Mouse (Mus musculus) urinary bladder, postnatal 10 days (tissue): ENCODE measurements around the gene Slc35f1.
"Not testable (repeated sequence)": the region's sequence is repeated elsewhere in the genome, so short reads cannot be mapped to it uniquely, and the experiment has no call there.

Experiments
- DNase-seq: peaks from one replicate; pipeline ENCODE4 v3.0.0; 2022; ENCODE audit warnings: low spot score

Gene Slc35f1

DNA sequence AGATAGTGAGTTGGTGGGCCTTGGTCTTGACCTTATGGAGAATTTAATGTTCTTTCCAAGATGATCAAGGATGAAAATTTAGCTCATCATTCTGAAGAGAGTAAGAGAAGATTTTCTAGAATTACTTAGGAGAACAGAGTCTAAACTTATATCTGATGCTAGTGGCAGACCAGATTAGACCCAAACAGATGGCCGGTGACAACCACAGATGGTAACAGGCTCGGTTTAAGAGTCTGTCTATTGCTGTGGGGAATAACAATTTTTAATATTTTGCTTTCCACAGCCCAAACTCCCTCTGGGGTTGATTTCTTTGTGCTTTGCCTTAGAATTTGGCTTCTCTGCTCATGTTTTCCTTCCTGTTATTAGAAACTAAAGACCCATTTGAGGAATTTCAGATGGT is 96.7 kb downstream of the Slc35f1 start:
- DNase-seq, result no peak

DNA sequence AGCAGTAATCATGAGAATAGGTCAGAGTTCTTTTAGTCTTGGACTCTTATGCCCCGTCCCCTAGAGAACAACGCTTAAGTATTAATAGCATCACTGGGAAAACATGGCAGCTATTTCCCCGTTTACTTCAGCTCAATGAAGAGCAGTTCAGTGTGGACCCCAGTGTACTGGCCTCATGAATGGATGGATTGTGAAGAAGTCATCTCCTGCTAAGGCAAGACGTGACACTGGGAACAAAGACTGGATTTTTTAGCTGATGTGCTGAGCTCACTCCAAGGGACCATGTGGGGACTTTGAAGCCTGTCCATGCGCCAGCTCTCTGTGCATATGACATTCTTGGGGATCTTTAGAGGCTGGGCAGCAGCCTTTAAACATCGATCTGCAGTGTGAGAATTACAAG is 101.2 kb downstream of the Slc35f1 start:
- DNase-seq, result no peak

DNA sequence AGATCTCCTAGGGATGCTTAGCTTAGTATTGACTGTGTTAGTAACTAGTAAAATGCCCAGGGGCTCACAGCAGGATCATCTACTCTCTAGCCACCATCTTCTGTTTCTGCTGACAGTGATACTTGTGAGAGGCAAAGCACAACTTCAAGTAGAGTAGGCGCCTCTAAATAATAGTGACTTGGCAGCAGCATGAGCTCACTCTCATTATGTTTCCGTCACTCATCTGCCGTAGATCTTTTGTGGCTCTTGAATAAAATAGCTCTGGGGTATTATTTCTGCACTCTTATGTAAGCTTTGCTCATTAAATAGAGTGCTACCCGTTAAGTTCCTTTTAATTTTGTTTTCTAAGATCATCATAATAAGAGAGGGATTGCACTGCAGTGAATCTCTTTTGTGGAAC is 107.1 kb downstream of the Slc35f1 start:
- no peak for DNase-seq

DNA sequence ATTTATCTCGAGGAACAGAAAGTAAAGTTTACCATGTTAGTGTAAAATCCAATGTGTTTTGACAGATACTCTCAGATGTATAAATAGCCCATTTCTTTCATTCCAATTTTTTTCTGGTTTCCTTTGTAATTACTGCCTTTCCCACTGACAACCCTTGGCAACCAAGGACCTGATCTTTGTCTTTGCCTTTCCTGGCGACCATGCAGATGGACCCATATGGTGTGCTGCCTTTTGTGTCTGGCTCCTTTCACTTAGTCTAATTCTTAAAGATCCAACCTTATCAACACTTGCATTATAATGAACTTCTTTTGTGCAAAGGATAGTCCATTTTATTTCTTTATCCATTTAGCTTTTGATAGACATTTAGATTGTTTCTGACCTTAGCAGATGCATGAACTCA is 117.5 kb downstream of the Slc35f1 start:
- DNase-seq, result no peak

DNA sequence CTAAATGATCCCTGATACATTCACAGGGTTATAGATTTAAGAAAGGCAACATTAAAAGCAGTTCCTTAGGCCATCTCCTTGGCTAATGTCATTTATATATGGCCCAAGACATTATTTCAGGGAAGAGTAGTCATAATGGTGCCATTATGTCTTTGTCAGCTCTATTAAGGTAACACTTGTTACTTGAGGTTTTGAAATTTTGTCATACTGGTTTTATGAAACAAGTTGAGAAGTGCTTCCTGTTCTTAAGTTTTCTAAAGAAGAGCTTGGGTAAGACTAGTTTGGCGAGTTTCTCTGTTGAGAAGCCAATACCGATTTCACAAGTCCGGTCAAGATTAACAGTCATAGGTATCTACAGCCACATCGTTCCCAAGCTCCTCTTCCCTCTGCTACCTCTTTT is 122.5 kb downstream of the Slc35f1 start:
- no peak for DNase-seq

DNA sequence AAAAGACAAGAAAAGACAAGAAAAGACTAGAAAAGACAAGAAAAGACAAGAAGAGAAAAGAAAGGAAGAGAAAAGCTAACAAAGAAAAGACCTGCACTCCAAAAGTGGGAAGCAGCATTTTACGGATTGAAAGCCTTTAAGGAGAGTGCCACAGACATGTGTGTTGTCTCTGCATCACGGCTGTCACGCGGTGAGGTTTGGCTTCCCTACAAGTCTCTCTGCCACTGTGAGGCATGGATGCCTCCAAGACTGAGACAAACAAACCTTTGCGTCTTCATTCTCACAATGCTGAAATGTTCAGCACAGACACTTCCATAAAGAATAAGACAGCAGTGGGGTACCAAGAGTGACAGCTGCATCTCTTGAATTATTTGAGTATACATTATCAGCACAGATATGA is 124.0 kb downstream of the Slc35f1 start:
- no peak for DNase-seq

DNA sequence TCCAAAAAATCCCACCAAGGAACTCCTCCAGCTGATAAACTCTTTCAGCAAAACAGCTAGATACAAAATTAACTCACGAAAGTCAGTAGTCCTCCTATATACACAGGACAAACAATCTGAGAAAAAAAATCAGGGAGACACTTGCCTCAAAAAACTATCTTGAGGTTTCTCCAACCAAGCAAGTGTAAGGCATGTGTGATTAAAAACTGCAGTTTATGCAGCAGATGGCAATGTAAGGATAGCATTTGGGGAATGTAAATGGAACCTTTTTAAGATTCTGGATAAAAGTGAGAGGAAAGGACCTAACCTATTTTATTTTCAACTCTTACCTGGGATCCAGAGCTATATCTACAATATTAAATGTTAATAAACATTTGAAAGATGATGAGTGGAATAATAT is 129.3 kb downstream of the Slc35f1 start:
- DNase-seq, result no peak

DNA sequence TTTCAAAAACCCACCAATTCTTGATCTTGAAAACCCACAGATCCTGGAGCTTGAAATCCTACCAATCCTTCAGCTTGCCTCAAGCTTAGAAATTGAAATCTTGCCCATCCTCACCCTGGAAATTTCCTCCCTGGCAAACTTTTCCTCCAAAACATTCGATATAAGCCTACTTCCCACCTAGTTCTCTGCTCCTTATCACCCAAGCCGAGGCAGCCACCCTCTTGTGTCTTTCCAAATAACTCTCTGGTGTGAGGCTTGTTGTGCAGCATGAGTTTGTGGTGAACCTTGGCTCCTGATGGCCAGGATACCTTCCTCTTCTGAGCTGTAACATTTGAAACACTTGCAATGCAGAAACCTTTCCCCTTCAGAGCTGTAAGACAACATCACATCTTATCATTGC is 132.6 kb downstream of the Slc35f1 start:
- no peak for DNase-seq

DNA sequence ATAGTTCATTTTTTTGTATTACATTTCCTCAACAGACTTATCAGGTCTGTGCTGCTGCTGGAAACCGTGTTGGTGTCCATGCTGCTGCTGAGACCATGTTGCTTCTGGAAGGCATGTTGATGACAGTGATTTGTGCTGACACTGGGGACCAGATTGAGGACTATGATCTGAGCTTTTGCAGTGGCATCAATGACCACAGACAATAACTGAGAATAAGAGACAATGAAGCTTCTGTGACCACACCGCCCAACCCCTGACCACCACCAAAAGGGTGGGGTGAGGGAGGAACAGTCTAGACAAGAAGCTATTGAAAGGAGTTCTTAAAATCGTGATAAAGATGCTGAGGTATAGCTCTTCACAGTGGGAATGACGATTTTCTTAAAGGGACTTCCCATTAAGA is 135.4 kb downstream of the Slc35f1 start:
- no peak for DNase-seq

DNA sequence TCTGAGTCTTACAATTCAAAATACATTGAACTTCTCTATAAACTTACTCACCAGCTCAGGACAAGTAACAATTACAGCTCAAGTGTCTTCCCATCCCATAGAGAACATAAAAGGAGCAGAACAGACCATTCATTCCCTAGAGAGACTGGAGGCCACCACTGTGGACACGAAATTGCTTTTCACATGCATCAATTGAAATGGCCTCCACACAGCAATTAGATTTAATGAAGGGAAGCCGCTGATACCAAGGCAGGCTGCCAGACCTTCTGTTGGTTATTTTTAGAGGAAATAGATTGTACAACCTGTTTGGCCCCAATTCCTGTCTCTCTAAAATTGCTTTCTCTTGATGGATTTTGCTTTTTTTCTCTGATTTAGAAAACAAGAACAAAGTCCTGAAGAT is 150.5 kb downstream of the Slc35f1 start:
- no peak for DNase-seq

DNA sequence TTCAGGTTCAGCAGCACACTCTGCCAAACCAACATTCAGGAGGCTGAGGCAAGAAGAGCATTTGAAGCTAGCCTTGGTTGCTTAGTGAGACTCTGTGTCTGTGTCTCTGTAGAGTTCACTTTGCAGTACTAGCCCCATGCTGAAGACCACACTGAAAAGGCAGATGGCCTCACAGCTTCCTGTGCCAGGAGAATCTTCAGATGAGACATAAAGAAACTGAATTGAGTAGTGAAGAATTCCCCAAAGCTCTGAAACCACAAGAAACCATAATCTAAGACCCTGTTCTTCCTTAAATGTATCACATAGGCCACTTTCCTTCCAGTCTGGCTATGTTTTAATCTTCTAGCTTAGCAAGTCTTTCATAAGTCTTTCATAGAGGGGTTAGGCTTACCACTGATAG is 161.7 kb downstream of the Slc35f1 start:
- DNase-seq, result no peak

DNA sequence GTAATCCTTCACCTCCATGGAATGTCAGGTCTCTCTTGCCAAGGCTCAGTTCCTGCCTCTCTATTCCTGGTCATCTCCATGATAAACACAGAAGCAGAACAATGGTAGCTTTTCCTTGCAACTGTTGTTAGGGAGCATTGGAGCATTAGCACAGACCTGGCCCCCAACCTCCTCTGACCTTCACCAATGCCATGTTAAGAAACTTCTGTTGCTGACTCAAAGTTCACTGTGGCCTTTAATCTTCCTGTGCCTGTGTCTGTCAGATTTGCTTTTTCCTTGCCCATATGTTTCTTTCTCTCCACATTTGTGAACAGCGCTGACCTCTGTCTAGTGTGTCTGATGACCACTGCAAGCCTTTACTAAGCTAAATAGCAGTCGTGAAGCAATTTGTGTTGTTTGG is 170.5 kb downstream of the Slc35f1 start:
- DNase-seq, result no peak

DNA sequence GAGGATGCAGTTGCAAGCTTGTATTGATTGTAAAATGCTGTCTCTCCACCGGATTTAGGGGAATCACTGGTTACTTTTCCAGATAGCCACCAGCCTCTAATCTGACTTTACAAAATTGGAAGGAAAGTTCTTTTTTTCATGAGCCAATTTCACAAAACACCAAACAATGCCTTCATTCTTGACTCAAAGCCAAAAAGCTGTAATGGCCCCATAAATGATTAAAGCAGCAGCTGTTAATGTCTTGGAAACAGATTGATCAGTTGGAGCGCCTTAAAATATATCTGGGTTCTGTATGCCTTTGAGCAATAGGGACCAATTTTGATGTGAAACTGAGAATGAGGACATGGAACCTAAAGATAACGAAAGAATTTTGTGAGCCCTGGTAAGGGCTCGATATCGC is 174.6 kb downstream of the Slc35f1 start:
- DNase-seq, result no peak

DNA sequence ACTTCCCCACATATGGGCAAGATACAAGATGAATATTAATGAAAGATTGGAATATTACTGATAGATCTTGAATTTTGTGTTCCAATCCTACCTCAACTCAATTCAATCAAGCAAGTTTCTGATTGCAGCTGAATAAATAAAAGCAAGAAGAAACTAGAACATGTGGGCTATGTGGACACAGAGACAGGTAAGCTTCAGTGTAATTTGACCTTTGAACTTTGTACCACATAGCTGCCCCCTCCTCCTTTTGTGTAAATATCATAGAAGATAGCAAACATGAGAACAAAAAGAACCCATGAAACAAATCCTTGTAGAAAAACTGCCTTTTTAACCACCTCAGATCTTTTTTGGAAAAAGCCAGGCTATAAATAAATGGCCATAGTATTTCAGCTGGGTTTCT is 180.8 kb downstream of the Slc35f1 start:
- no peak for DNase-seq

DNA sequence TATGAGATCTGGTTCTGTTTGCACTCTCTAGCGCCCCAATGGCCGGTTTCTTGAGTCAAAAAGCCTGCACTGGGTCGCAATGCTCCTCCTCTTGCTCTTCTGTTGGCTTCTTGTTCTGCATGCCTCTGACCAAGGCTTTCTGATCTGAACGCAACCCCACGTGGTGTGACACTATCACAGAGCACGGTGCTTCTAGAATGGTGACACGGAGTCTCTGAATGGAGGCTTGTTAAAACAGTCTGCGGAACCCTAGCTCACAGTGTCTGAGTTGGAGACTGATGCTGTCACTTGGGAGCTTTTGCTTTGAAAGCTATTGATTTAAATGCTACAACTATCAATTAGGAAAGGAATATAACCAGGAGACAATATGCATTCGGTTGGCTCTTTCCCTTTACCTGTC is 183.8 kb downstream of the Slc35f1 start:
- no peak for DNase-seq

DNA sequence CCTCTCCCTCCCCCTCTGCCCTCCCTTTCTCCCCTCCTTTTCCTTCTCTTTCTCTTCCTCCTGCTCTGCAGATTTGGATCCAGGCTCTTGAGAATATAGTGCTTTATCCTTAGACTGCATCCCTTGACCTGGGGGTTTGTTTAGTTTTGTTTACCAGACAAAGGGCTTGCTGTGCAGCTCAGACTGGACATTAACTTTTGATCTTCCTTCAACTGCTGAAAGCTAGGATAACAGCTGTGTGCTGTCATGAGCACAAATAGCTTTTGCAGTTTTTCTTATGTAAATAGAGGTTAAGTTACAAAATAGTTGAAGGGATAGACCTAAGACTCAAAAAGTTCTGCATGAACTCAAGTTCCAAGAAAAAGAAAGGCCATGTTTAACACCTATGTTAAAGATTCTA is 184.4 kb downstream of the Slc35f1 start:
- DNase-seq, result no peak

DNA sequence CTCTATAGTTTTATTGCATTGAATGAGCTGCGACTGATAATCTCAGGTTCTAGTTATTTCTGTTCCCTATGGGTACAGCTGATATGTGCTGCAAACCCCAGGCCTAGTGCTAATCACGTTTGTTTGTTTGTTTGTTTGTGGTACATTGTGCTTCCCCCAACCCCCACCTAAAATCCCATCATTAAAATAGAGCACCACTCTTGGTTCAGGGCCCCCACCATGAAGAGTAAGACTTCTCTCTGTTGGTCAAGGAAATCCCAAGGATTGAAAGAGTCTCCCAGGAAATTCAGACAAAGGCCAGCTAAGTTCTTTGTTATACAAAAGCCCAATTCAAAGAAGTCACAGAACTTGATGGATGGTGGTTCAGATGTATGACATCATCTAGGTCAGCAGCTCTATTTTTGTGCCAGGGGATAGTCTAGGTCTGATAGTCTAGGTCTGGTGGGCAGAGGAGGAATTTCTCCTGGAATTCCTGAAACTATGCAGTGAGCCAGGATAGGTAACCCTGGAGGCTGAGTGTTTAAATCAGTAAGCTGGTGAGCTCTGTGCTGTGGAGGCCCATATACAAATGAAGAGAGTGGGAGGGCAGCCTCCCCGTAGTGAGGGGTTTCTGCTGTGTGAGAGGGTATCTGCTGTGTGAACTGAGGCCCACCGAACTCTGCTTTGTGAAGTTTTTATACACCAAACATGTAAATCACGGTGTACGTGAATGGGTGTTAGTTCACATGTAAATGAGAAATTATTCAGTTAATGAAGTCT is 187.1 kb downstream of the Slc35f1 start:
- DNase-seq, result no peak

DNA sequence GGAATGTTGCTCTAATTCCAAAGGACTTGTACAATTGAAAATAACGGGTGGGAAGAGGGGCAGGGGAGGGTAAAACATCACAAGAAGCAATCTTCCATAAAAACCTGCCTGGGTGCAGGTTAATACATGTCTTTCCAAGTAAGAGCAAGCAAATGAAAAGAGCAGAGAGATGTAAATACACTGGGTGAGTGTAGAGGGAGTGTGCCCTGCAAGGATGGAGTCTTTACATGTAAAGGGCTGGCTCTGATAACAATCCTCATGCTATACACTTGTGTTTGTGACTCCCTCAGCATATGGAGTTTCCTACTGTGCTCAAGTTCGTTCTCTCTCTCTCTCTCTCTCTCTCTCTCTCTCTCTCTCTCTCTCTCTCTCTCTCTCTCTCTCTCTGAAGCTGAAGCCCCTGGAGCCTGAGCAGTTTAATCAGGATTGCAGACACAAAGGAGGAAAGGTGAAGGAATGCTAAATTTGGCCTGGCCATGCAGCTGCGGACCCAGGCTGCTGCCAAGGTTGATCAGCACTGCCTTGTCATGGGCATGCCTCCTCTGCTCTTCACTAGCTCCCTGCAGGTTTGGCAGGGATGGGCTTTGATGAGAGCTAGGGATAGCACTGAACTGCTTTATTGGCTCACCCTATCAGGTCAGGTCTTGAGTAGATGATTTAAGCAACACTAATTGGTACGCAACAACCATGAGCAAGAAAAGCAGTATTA is 187.9 kb downstream of the Slc35f1 start:
- no peak for DNase-seq

DNA sequence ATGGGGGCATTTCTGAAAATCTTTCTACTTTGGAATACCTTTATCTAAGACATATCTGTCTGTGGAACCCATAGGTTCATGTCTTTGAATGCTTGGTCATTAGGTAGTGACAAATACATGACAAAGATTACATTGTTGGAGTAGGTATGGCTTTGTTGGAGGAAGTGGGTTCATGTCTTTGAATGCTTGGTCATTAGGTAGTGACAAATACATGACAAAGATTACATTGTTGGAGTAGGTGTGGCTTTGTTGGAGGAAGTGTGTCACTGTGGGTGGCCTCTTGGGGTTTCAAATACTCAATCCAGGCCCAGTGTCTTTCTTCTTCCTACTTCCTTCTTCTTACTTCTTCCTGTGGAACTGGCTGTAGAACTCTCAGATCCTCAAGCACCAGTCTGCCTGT is 206.4 kb downstream of the Slc35f1 start:
- not testable (repeated sequence) for DNase-seq

DNA sequence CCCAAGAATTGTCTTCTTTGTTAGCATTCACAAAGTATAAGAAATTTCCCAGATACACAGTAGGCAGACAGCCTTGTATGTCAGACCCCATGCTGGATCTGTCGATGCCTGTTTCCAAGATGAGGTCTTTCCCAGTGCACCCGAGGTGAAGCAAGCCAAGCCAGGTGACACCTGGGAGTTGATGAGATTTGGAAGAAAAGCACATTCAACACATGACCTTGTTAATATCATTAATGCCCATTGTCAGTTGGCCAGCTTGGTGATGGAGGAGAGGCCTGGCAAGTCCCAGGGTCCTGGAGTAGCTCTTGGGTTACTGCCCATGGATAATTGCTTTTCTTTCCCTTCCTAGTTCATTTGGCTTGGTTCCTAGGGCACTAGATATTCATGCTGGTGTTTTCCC is 214.6 kb downstream of the Slc35f1 start:
- DNase-seq, result no peak

DNA sequence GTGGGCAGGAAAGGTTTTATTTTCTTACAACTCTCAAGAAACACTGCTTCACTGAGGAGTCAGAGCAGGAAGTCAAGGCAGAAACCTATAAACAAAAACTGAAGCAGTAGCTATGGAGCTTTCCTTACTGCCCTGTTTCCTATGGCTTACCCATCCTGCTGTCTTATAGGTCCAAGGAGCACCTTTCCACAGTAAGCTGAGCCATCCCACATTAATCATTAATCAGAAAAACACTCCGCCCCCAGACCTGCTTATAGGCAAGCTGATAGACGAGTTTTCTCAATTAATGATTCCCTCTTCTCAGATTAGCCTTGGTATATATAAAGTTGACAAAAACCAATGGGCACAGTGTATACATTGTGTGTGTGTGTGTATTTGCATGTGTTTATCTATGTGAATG is 221.4 kb downstream of the Slc35f1 start:
- DNase-seq, result no peak

DNA sequence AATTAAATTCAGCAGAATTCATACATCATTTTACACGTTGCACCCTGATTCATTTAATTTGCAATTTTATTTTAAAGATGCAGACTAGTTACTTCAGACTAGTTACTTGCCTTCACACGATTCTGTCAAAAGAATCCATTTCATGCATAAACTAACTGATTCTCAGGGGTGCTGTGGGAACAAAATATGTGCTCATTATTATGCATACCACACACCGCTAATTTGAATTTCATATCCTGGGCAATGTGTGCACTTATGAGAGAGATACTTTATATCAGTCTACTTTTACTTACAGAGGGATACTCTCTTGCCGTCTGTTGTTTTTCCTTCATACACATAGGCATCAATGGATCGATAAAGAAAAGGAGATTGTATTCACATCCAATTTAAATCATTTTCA is 228.4 kb downstream of the Slc35f1 start:
- no peak for DNase-seq

DNA sequence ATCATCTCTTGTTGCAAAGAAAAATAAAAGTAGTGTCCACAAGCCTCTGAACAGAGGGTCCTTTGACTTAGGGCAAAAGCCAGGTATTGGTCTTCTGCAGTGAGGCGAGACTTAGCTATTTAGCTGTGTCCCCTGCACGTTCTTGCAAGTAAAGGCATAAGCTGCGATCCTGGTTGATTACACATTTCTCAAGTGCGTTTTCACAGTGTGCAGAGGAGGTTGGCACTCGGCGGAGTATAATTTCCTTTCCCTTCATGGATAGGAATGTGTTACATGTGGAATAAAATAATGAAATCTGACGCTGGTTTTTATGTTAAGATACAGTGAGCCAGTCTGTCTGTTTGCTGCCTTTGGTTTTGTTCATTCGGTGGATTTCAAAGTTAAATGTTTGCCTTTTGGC is 232.8 kb downstream of the Slc35f1 start:
- no peak for DNase-seq

DNA sequence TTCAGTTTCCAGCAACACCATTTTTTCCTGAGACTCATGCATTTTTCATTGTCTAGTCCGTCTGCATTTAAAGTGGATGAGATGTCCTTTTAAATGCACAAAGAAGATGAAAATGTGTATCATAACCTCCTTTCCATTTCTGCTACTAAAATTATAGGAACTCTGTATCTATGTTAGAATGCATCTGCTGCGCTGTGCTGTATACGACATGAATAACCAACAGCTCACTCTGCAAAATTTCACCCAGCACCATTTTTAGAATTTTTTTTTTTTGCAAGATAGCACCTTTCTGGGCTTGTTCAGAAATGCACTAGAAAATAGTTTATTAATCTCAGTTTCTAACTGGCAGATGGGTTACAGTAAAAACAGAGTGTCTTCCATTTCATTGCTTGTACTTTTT is 236.0 kb downstream of the Slc35f1 start:
- DNase-seq, result no peak
